Mouse (Mus musculus) kidney, adult 11 months (tissue): ENCODE measurements around the gene Slc44a4.
"Not testable (repeated sequence)": the region's sequence is repeated elsewhere in the genome, so short reads cannot be mapped to it uniquely, and the experiment has no call there.

Experiments used
- DNase-seq: peaks from one replicate; pipeline ENCODE4 v3.0.0; 2022

The Slc44a4 gene

GRCm38 (mm10) chr17:34962841-34963240 is 48.6 kb downstream of the Slc44a4 start:
- DNase-seq, result no peak

GRCm38 (mm10) chr17:34964640-34965049 is 50.4 kb downstream of the Slc44a4 start:
- peak; percentile 81 for DNase-seq

GRCm38 (mm10) chr17:34965627-34966026 is 51.4 kb downstream of the Slc44a4 start:
- DNase-seq, result no peak

GRCm38 (mm10) chr17:34969822-34970221 is 55.6 kb downstream of the Slc44a4 start, which contains the start of gene Gm20481:
Gene Gm20481, plus strand, starts transcription at chr17:34969912.
- not testable (repeated sequence) for DNase-seq

GRCm38 (mm10) chr17:34970850-34971249 is 56.6 kb downstream of the Slc44a4 start:
- peak; percentile 15 for DNase-seq

GRCm38 (mm10) chr17:34971694-34972068 is 57.4 kb downstream of the Slc44a4 start:
- not testable (repeated sequence) for DNase-seq

- peak; percentile 96 for DNase-seq
These were observed 57.9 kb downstream of the Slc44a4 start, which contains the start of the genes Hspa1a and Hspa1l for GRCm38 (mm10) chr17:34972069-34972749. Gene Hspa1a, minus strand, starts transcription at chr17:34972156. Gene Hspa1l, plus strand, starts transcription at chr17:34972703.

- DNase-seq, result peak; percentile 41
These were observed 61.6 kb downstream of the Slc44a4 start for GRCm38 (mm10) chr17:34975581-34976492.

- peak; percentile 3 for DNase-seq
These were observed 62.7 kb downstream of the Slc44a4 start for GRCm38 (mm10) chr17:34977000-34977399.

GRCm38 (mm10) chr17:34978239-34978638 is 64.0 kb downstream of the Slc44a4 start:
- peak; percentile 14 for DNase-seq

GRCm38 (mm10) chr17:34979631-34980030 is 65.4 kb downstream of the Slc44a4 start:
- DNase-seq, result no peak
